Mouse (Mus musculus) liver, embryonic 14.5 days (tissue): ENCODE results near the gene Knop1. TPM values are rescaled to one million over a fixed set of nuclear protein-coding genes. Genes with fewer than 3 reads are reported as not detected.

Source experiments
- ATAC-seq: fragments of 200-750 bp; cut with Nextera tagmentation; 2 replicates; pipeline ENCODE4 v1.8.0; 2017; ENCODE audit warnings: moderate number of reproducible peaks, mild to moderate bottlenecking, moderate library complexity; ENCODE audit not compliant: insufficient read depth
- DNase-seq, 3 experiments: peaks; one replicate each; pipeline ENCODE4 v3.0.0-alpha.2; 2012 to 2013; ENCODE audit warnings: low read depth in 3 of 3, low spot score in 3 of 3
- H3K27ac ChIP-seq: fragments of 300-500 bp; sonication (generic); 2 replicates; pipeline ENCODE4 v1.5.1; 2014; ENCODE audit warnings: moderate library complexity, mild to moderate bottlenecking, control low read depth, inconsistent platforms
- H3K27me3 ChIP-seq: fragments of 300-500 bp; sonication (generic); 2 replicates; pipeline ENCODE4 v1.6.1; 2014; ENCODE audit warnings: mild to moderate bottlenecking, low read length, moderate library complexity; ENCODE audit not compliant: control insufficient read depth, insufficient read depth
- H3K36me3 ChIP-seq: fragments of 300-500 bp; sonication (generic); replicated peaks from 2 replicates; pipeline ENCODE4 v1.6.1; 2014; ENCODE audit warnings: low read depth; ENCODE audit not compliant: control insufficient read depth, insufficient read depth
- H3K4me1 ChIP-seq, 2 experiments: fragments of 200-500 bp in 1 of 2; fragments of 300-500 bp in 1 of 2; sonication (generic) in 1 of 2; replicated peaks; 2 replicates each; pipeline ENCODE4 v1.6.1; 2012 to 2014; ENCODE audit warnings: antibody characterized with exemption in 1 of 2, inconsistent platforms in 1 of 2, low read length in 1 of 2; ENCODE audit not compliant: control insufficient read depth in 2 of 2, insufficient read depth in 2 of 2
- H3K4me2 ChIP-seq: fragments of 300-500 bp; sonication (generic); 2 replicates; pipeline ENCODE4 v1.6.1; 2014; ENCODE audit warnings: low read depth, mild to moderate bottlenecking, control low read depth, moderate library complexity
- H3K4me3 ChIP-seq, 2 experiments: fragments of 200-500 bp in 1 of 2; fragments of 300-500 bp in 1 of 2; sonication (generic) in 1 of 2; 2 replicates each; pipeline ENCODE4 v1.5.1; 2012 to 2014; ENCODE audit warnings: low read depth in 2 of 2, low read length in 2 of 2, mild to moderate bottlenecking in 2 of 2, control low read depth in 1 of 2, inconsistent platforms in 1 of 2, moderate library complexity in 1 of 2; ENCODE audit not compliant: insufficient read depth in 1 of 2
- H3K9ac ChIP-seq: fragments of 300-500 bp; sonication (generic); replicated peaks from 2 replicates; pipeline ENCODE4 v1.6.1; 2014; ENCODE audit warnings: mild to moderate bottlenecking, control low read depth, moderate library complexity
- H3K9me3 ChIP-seq: fragments of 300-500 bp; sonication (generic); 2 replicates; pipeline ENCODE4 v1.6.1; 2016; ENCODE audit warnings: low read length, mixed read lengths; ENCODE audit not compliant: control insufficient read depth
- CTCF ChIP-seq: IDR thresholded peaks from 2 replicates; pipeline ENCODE4 v1.5.1; 2016; ENCODE audit warnings: antibody characterized with exemption, low read depth, control low read depth
- EP300 ChIP-seq: IDR thresholded peaks from 2 replicates; pipeline ENCODE4 v1.6.1; 2016; ENCODE audit warnings: antibody characterized with exemption, low read depth
- WGBS: fragments of 180-500 bp; shearing (Covaris S2); extraction: QIAGEN DNeasy Blood & Tissue Kit; methylation state at CpG from one replicate; pipeline ENCODE4 v1.1.7; 2014; ENCODE audit not compliant: insufficient replicate concordance; 5-methylcytosine and 5-hydroxymethylcytosine counted together
- polyA plus RNA-seq, 2 experiments: library from polyadenylated mRNA; depleted of rRNA in 1 of 2; stranded (reverse) in 1 of 2; unstranded in 1 of 2; fragments of >200 nt; fragmentation: Nextera tagmentation in 1 of 2; extraction: Ambion mirVana in 1 of 2; gene quantifications; 2 replicates each; pipeline versions ENCODE4 v1.2.1 to v1.2.3; 2012 to 2014

The Knop1 gene
- polyA plus RNA-seq, 2 experiments, result 11.0 to 32.0 TPM

DNA sequence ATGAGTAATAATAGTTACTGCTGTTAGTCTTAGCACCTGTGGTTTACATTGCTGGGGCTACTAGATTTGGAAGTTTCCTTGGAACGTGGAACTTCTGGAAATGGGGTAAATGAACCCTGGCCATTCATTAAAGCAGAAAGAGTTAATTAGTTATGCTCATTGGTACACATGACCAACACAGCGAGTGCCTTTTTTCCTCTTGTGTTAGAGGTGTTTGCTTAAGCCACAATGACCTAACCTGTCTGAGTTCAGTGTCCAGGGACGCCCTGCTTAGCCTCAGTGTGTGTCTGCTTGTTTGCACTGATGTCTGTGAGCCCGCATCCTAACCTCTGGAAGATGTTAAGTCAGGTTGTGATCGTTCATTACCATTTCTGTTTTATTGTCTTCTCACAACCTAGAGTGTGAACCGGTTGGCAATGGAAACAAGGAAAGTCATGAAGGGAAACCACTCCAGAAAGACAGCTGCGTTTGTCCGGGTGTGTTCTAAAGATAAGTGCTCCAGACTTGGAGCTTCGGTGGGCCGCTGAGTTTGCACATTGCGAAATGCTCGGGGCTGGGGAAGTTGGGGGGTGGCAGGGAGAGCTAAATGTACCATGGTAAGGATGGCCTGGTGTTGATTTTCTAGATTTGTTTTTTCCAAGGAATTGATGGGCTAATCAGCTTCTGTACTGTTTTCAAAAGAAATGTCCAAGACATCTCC lies 44.5 kb downstream of the Knop1 start:
- peak in 1 of 3 experiments; percentile 13 for DNase-seq
- Histone ChIP-seq H3K9me3 (no peaks in the 10 kb centered on the region), H3K4me1 (peaks cover 0 to 12% of the 10 kb centered on the region in 2 experiments; a peak in 1 of 4 replicates), H3K27ac (no peak overlapping the region), H3K9ac (no peak overlapping the region), H3K4me3 (no peak overlapping the region), H3K4me2 (no peak overlapping the region), H3K36me3 (no peaks in the 10 kb centered on the region), H3K27me3 (no peaks in the 10 kb centered on the region)
- peak; percentile 39; the same call in 1 of the 2 replicates for ATAC-seq
- TF ChIP-seq CTCF (no peak), EP300 (no peak)
- 26% methylated on average over 12 of the region's 12 CpGs for WGBS

DNA sequence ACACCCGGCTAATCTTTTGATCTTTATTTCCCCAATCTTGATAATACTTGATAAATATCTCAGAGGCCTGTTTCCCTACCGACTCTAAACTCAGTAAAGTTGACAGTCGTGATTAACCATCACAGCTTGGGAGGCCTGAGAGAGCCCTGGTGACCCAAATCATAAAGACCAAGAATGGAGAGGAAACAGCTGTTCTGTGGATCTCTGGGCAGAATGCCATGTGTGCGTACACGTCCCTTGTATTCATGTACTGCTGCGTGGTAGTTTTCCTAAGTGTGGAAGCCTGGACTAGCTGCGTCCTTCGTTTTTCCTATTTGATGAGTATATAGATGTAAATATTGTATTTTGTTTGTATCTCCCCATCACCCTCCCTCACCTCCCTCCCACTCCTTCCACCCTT lies 48.2 kb downstream of the Knop1 start:
- Histone ChIP-seq H3K9ac (no peak overlapping the region), H3K4me2 (no peak overlapping the region), H3K36me3 (no peaks in the 10 kb centered on the region), H3K27ac (no peak overlapping the region), H3K4me3 (no peak overlapping the region), H3K9me3 (no peaks in the 10 kb centered on the region), H3K4me1 (peaks cover 0 to 12% of the 10 kb centered on the region in 2 experiments; a peak in 1 of 4 replicates), H3K27me3 (no peaks in the 10 kb centered on the region)
- DNase-seq (no peak), ATAC-seq (no peak)
- TF ChIP-seq CTCF, result no peak
- no peak for TF ChIP-seq EP300
- 80% methylated on average over 8 of the region's 8 CpGs for WGBS

- Histone ChIP-seq H3K4me2 (no peak overlapping the region), H3K4me3 (no peak overlapping the region), H3K9me3 (no peaks in the 10 kb centered on the region), H3K27ac (no peak overlapping the region), H3K36me3 (no peaks in the 10 kb centered on the region), H3K27me3 (no peaks in the 10 kb centered on the region), H3K9ac (no peak overlapping the region), H3K4me1 (peaks cover 0 to 10% of the 10 kb centered on the region in 2 experiments; a peak in 1 of 4 replicates)
- whole genome bisulfite sequencing, result 71% methylated on average over 16 of the region's 16 CpGs
- no peak for ATAC-seq
- DNase-seq, result no peak
- TF ChIP-seq CTCF (no peak), EP300 (no peak)
Observed at GRCm38 (mm10) chr7:118806631-118807411, 49.2 kb downstream of the Knop1 start.

GRCm38 (mm10) chr7:118803425-118803824 lies 52.6 kb downstream of the Knop1 start:
- no peak for TF ChIP-seq CTCF
- TF ChIP-seq EP300, result no peak
- no peaks in the 10 kb centered on the region for H3K36me3 ChIP-seq
- no peak overlapping the region for H3K9ac ChIP-seq
- no peaks in the 10 kb centered on the region for H3K27me3 ChIP-seq
- H3K4me3 ChIP-seq, result no peak overlapping the region
- H3K4me1 ChIP-seq, result no peaks in the 10 kb centered on the region; a peak in 1 of 4 replicates
- 80% methylated on average over 8 of the region's 8 CpGs for WGBS
- H3K27ac ChIP-seq, result no peak overlapping the region
- ATAC-seq (no peak), DNase-seq (no peak)
- H3K9me3 ChIP-seq, result no peaks in the 10 kb centered on the region
- no peak overlapping the region for H3K4me2 ChIP-seq

GRCm38 (mm10) chr7:118801791-118802190 lies 54.3 kb downstream of the Knop1 start:
- Histone ChIP-seq H3K4me1 (no peaks in the 10 kb centered on the region), H3K27me3 (no peaks in the 10 kb centered on the region), H3K27ac (no peak overlapping the region), H3K36me3 (no peaks in the 10 kb centered on the region), H3K9ac (no peak overlapping the region), H3K4me3 (no peak overlapping the region), H3K4me2 (no peak overlapping the region), H3K9me3 (no peaks in the 10 kb centered on the region)
- TF ChIP-seq EP300 (no peak), CTCF (no peak)
- DNase-seq, result no peak
- 87% methylated on average over 3 of the region's 3 CpGs for WGBS
- ATAC-seq, result no peak
